Mouse (Mus musculus): ENCODE measurements at regions not wholly inside any gene's neighbourhood (a gene's known extent, or its start where the extent isn't known, plus 50 kb on each side); places are given as distances from the start of the nearest gene placed in this dataset.

DNA sequence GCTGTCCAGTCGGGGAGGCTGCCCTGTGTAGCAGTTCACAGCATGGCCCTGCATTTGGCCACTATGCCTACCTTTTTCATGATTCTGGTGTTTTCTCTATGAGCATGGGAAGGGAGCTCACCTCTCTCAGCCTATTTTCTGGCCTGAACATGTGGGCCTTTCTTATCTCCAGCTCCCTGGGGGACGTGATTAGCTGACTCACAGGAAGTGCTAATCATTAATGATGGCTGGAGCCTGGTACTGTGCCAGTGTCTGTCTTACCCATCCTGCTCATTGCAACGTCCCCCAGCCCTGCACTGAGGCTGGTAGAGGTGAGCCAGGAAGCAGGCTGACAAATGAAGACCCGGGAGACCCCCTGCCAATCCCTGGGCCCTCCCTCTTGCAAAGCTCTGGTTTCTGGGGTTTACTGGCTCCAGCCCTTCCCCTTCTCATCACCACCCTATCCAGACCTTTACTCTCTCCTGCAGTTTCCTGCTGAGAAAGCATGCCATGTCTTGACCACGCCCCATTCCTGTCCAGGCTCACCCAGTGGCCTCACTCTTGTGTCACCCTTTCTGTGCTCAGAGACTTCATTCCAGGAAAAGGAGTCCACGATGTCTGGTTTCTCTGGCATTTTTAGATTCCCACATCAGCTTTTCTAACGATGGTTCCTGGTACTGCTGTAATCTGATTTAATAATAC lies 219.8 kb downstream of the Tex36 start:
- no peak for DNase-seq (ENCODE audit: low spot score)

DNA sequence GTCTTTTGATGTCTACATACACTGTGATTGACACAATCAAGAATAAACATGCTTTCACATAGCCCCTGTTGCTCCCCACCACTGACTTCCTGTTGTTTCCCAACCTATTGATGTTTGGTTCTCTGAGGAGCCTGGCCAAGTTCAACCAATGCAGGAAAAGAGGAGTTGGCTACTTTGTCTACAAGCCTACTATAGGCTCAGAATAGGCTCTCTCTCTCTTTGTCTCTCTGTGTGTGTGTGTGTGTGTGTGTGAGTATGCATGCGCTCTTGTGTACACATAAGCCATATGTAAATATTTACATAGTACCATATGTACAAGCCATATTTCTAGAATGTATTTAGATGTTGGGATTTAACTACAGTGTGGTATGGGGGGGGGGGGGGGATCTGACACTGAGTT lies 222.6 kb downstream of the Tex36 start:
- DNase-seq (ENCODE audit: low spot score): no peak

DNA sequence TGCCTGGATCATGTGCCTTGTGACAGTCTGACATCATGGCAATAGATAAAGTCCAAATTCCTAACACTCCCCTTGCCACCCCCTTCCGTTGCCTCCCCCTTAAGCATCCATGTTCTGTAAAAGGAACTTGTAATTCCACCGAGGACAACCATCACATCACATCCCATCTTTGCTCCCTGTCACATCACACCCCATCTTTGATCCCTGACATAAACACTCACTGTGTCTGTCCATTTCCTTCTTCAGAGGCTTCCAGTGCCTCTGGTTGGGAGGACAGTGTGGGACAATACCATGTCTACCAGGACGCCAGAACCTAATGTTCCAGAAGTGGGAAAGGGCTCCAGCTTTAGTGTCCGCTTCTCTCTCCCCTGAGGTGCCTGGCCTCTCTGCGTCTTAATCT lies 223.6 kb downstream of the Tex36 start:
- DNase-seq (ENCODE audit: low spot score): no peak

GRCm38 (mm10) chr7:133376833-133377484 lies 225.0 kb downstream of the Tex36 start:
- no peak for DNase-seq (ENCODE audit: low spot score)

GRCm38 (mm10) chr7:133372695-133373094 lies 229.3 kb downstream of the Tex36 start:
- no peak for DNase-seq (ENCODE audit: low spot score)

- DNase-seq (ENCODE audit: low spot score): no peak
These were observed 231.4 kb downstream of the Tex36 start for GRCm38 (mm10) chr7:133370542-133370941.

DNA sequence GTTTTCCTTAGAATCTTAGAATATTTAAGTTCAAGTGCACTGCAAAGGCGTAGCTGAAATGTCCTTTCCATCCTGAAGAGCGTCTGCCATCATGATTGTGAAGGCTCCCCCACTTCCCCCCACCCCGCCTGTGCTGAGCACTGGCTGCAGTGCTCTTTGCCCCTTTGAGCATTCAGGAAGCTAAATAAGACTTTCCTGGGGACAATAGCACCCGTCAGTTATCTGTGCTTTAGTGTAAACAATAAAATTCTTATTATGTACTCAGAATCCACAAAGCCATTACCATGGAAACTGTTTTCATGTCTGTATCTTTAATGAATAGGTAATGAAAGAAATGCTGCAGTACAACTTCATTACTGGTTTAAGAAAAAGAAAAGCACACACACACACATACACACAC lies 237.4 kb downstream of the Tex36 start:
- DNase-seq (ENCODE audit: low spot score): no peak

- DNase-seq (ENCODE audit: low spot score): no peak
These were observed 204.6 kb upstream of the Ctbp2 start for GRCm38 (mm10) chr7:133328717-133329116.

- no peak for DNase-seq (ENCODE audit: low spot score)
These were observed 201.5 kb upstream of the Ctbp2 start for GRCm38 (mm10) chr7:133325548-133326190.

- no peak for DNase-seq (ENCODE audit: low spot score)
These were observed 199.8 kb upstream of the Ctbp2 start for GRCm38 (mm10) chr7:133323955-133324354.

GRCm38 (mm10) chr7:133317511-133317910 lies 193.4 kb upstream of the Ctbp2 start:
- DNase-seq (ENCODE audit: low spot score): no peak

GRCm38 (mm10) chr7:133316701-133317475 lies 192.7 kb upstream of the Ctbp2 start:
- no peak for DNase-seq (ENCODE audit: low spot score)

GRCm38 (mm10) chr7:133315197-133316029 lies 191.3 kb upstream of the Ctbp2 start:
- DNase-seq (ENCODE audit: low spot score): no peak

DNA sequence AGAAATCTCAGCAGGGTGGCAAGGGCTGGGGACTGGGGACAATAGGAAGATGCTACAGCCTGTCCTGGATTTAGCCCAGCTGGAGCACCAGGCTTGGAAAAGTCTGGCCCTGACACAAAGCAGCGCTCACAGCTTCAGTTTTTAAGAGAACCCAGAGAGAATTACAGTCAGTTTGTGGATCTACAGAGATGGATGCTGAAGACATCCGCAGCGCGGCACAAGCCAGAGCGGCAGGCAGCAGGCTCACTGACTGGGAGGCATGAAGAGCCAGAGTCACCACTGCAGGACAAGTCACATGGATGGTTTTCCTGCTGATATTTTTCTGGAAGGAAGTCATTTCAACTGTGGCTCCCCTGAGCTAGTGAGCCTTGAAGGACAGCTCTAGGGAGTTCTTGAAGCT lies 189.0 kb upstream of the Ctbp2 start:
- DNase-seq (ENCODE audit: low spot score): no peak

DNA sequence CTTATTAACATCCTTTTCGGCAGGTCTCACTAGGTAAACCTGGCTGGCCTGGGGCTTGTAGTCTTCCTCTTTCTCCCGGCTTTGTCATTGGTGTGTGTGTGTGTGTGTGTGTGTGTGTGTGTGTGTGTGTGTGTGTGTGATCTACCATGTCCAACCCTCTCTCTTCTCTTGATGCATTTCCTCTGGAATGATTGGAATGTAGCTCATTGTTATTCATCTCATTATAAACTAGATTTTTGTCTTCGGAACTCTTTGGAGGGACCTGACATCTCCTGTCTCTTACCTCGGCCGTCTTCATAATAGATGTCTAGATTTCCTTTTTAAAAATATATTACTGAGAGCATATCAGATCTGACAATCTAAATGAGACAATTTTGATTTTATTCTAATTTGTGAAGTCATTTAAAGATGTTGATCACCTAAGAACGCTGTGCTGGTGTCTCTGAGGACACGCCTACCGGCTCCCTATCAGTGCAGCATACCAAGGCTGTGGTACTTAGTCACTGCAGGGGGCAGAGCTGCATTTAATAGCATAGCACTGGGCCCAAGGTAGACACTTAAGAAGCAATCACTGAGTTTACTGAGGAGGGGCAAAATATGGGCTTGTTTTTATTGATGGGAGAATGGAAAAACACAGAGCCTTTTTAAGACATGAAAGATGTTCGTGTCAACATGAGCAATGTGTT lies 187.1 kb upstream of the Ctbp2 start:
- DNase-seq (ENCODE audit: low spot score): no peak

DNA sequence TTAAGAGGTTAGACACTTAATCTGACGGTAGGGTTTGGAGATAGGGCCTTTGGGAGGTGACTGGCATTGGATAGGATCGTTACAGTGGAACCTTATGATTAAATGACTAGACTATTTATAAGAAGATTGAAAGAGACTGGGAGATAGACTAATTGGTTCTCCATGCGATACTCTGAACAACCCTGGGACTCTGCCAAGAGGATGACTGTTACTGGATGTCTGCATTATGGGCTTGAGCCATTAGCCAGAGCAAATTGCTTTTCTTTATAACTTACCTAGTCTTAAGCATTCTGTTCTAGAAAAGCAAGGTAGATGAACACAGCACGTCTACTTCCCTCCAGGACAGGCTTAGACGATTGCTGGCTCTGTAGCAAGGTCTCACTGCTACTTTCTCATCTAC lies 180.3 kb upstream of the Ctbp2 start:
- no peak for DNase-seq (ENCODE audit: low spot score)

- DNase-seq (ENCODE audit: low spot score): no peak
These were observed 166.3 kb upstream of the Ctbp2 start for GRCm38 (mm10) chr7:133290471-133290870.

DNA sequence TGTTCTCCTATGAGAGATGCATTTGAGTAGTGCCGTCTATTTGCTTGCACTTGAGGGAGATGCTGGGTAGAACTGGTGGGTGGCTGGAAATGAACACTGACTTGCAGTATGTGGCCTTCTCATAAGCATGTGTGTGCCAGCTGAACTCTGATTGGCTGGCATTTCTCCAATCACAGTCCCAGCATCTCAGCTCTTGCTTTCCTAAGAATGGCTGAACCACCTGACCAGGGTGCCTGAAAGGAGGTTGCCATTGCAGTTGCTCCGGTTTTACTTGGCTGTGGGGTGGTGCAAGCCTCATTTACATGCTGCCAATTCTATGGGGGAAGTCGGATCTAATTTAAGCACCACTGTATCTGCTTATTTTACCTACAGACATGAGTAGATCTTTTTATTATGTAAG lies 164.1 kb upstream of the Ctbp2 start:
- no peak for DNase-seq (ENCODE audit: low spot score)

GRCm38 (mm10) chr7:133286836-133287235 lies 162.7 kb upstream of the Ctbp2 start:
- DNase-seq (ENCODE audit: low spot score): no peak

DNA sequence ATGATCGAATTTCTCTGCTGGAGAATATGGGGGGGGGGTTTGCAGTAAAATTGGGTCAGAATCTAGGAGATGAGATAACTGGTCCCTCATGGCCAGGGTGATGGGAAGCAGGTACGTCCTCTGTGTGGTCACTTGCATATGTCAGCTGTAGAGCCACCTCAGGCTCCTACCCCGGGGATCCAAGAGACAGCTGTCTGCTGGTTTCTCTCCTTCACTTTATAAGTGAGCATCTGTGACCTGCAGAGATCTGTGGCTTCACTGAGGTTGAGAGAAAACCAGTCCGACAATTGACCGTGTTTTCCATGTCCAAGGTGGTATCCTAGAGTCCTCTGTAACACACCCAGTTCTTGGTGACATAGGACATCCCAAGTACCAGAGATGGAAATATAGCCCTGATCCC lies 162.1 kb upstream of the Ctbp2 start:
- DNase-seq (ENCODE audit: low spot score): no peak

GRCm38 (mm10) chr7:133262161-133262560 lies 138.0 kb upstream of the Ctbp2 start:
- no peak for DNase-seq (ENCODE audit: low spot score)

Data from thymus, postnatal 0 days (tissue).